Mouse (Mus musculus): ENCODE results near the gene Stx17.

DNA sequence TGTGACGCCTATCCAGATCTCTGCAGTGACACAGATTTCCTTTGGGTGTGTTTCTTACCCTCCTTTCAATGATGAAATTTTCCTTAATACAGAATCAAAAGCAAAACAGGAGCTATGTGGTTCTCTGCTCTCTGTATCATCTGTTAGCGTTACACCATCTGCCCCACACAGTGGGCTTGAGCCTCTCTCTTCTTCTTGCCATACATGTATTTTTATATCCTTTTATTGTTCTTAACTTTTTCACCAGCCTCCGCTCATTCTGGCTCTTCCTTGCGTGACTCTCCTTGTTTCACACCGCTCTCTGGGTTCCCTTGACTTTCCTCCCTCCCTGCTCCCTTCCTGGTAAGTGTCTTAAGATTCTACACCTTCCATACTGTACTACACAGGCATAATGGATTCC is 28.5 kb downstream of the Stx17 start:
- TF ChIP-seq CTCF (IDR thresholded peaks at IDR 0.05; ENCODE audit: control insufficient read depth, insufficient read depth, insufficient read length) = no peak
- no peak for TF ChIP-seq MAX (IDR thresholded peaks at IDR 0.05)
- TF ChIP-seq USF1 (IDR thresholded peaks at IDR 0.05; ENCODE audit: low read depth) = no peak
- no peak for TF ChIP-seq FOSL1 (IDR thresholded peaks at IDR 0.05; ENCODE audit: insufficient read depth, low read length, poor library complexity, severe bottlenecking)
- TF ChIP-seq MYOG (IDR thresholded peaks at IDR 0.05; ENCODE audit: control insufficient read depth, extremely low read depth, insufficient read length) = no peak
- no peak for TF ChIP-seq CEBPB (IDR thresholded peaks at IDR 0.05; ENCODE audit: low read depth)
